Mouse (Mus musculus) forebrain, embryonic 13.5 days (tissue): ENCODE measurements at regions not wholly inside any gene's neighbourhood (a gene's known extent, or its start where the extent isn't known, plus 50 kb on each side); places are given as distances from the start of the nearest gene placed in this dataset.

Experiments used
- ATAC-seq: fragments of 200-750 bp; cut with Nextera tagmentation; 2 replicates; pipeline ENCODE4 v1.8.0; 2017
- H3K27ac ChIP-seq: fragments of 300-500 bp; sonication (generic); 2 replicates; pipeline ENCODE4 v1.5.1; 2015; ENCODE audit warnings: inconsistent platforms, mild to moderate bottlenecking, moderate library complexity
- H3K27me3 ChIP-seq: fragments of 300-500 bp; sonication (generic); 2 replicates; pipeline ENCODE4 v1.6.1; 2015; ENCODE audit warnings: mild to moderate bottlenecking, inconsistent platforms
- H3K36me3 ChIP-seq: fragments of 300-500 bp; sonication (generic); 2 replicates; pipeline ENCODE4 v1.6.1; 2015; ENCODE audit warnings: mild to moderate bottlenecking, inconsistent platforms; ENCODE audit not compliant: poor library complexity, severe bottlenecking
- H3K4me1 ChIP-seq: fragments of 300-500 bp; sonication (generic); 2 replicates; pipeline ENCODE4 v1.6.1; 2015; ENCODE audit warnings: inconsistent platforms
- H3K4me2 ChIP-seq: fragments of 300-500 bp; sonication (generic); 2 replicates; pipeline ENCODE4 v1.6.1; 2015; ENCODE audit warnings: inconsistent platforms, mild to moderate bottlenecking, moderate library complexity
- H3K4me3 ChIP-seq: fragments of 300-500 bp; sonication (generic); 2 replicates; pipeline ENCODE4 v1.5.1; 2015; ENCODE audit warnings: mild to moderate bottlenecking, inconsistent platforms
- H3K9ac ChIP-seq: fragments of 300-500 bp; sonication (generic); 2 replicates; pipeline ENCODE4 v1.6.1; 2015; ENCODE audit warnings: mild to moderate bottlenecking, inconsistent platforms
- H3K9me3 ChIP-seq: fragments of 300-500 bp; sonication (generic); replicated peaks from 2 replicates; pipeline ENCODE4 v1.6.1; 2016; ENCODE audit warnings: inconsistent platforms
- WGBS: fragments of 180-500 bp; shearing (Covaris S2); methylation state at CpG from one replicate; pipeline ENCODE4 v1.1.7; 2015; 5-methylcytosine and 5-hydroxymethylcytosine counted together

DNA sequence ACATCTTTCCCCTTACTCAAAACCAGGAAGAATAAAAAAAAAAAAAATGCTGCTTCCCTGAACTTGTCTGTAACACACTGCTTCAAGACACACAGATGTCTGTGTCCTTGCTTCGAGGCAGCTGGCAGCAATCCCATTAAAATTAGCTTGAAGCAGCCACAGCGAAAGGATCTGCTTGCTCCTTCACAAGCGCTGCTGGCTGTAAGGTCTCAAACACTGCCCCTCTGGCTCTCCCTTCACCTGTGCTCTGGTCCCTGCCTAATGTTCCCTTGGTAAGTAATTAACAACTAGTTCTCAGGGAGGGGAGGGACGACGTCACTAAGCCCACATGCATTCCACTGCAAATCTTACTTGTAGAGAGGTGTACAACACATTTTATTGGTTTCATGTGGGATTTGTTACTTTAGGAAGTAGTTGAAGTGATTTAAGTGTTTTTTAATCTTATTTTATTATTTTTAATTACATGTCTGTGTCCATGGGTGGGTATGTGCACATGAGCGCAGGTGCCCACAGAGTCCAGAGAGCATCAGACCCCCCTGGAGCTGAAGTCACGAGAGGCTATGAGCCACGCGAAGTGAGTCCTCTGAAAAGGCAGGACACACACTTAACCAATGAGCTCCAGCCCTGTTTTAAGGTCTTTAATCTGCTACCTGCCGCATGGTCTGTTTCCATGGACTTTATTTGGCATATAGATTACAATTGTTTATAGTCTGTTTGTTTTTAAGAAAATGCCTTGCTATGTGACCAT lies 61.1 kb upstream of the Cers6 start:
- 60% methylated on average over 10 of the region's 10 CpGs for whole genome bisulfite sequencing
- Histone ChIP-seq H3K4me1 (peaks cover 14% of the 10 kb centered on the region), H3K27ac (peak overlapping the region; percentile 25; the same call in 1 of the 2 replicates), H3K36me3 (no peaks in the 10 kb centered on the region), H3K9me3 (no peaks in the 10 kb centered on the region), H3K9ac (no peak overlapping the region), H3K4me3 (no peak overlapping the region), H3K27me3 (no peaks in the 10 kb centered on the region), H3K4me2 (no peak overlapping the region)
- peak; percentile 57 for ATAC-seq

DNA sequence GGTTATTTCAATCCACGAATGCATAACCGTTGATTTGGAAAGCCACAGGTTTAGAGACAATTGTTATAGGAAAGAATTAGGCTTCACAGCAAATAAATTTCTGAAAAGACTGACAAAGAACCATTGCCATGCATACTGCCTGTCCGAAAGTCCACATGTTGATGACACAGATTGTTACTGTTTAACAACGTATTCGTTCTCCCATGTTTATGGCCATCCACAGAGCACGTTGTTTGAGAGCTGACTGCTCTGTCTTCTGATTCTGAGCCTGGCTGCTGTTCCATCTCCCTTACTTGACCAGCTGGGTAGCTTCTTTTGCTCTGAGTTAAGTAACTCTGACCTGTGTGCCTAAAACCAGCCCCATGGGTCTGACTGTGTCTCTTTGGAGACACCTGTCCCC lies 57.1 kb upstream of the Cers6 start:
- Histone ChIP-seq H3K4me2 (no peak overlapping the region), H3K4me1 (peaks cover 31% of the 10 kb centered on the region), H3K27ac (no peak overlapping the region), H3K9ac (no peak overlapping the region), H3K27me3 (no peaks in the 10 kb centered on the region), H3K9me3 (no peaks in the 10 kb centered on the region), H3K36me3 (no peaks in the 10 kb centered on the region), H3K4me3 (no peak overlapping the region)
- whole genome bisulfite sequencing: 89% methylated on average over 6 of the region's 6 CpGs
- no peak for ATAC-seq

DNA sequence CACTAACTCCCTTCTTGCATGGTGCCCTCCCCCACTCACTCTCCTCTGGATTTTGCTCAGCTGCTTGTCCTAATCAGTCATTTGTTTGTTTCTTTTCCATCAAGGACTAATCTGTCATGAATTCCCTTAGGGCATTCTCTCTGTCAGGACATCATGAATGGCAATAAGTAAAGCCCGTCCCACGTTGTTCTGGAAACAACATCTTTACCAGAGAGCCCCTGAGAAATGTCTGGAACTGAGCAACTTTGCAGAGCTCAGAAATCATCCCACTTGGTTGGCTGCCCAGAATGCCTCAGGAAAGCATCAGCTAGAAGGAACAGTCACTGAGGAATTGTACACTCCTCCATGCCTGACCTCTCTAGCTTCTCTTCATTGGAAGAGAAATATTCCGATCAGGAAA lies 55.4 kb upstream of the Cers6 start:
- Histone ChIP-seq H3K36me3 (no peaks in the 10 kb centered on the region), H3K27ac (peak overlapping the region; percentile 74), H3K9ac (no peak overlapping the region), H3K4me3 (no peak overlapping the region), H3K4me1 (peaks cover 22% of the 10 kb centered on the region), H3K9me3 (no peaks in the 10 kb centered on the region), H3K4me2 (peak overlapping the region; percentile 41), H3K27me3 (no peaks in the 10 kb centered on the region)
- 29% methylated on average over 3 of the region's 3 CpGs for WGBS
- peak; percentile 83 for ATAC-seq

DNA sequence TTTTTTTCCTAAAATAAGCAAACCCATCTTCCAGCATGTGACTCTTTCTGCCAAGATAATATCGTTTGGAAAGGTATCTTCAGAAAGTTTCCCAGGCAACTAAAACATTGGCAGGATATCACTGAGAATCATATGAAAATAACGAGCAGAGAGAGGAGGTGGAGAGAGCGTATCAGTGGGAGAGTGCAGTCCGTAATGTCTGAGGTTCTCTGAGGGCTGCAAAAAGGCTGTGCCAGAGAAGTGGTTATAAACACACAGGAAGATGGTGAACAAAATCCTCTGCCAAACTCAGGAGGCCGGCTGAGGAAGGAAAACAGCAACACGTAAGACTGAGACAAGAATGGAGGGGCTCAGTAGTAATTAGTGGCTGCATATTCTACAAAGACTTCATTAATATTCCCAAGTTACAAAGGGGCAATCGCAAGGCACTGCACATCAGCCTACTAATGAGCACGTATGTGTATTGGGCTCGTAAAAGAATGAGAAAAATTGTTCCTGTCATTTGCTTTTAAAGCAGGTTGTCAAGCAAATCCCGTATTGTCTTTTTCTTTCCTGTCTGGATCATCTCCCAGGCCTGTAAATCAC lies 54.8 kb upstream of the Cers6 start:
- no peaks in the 10 kb centered on the region for H3K36me3 ChIP-seq
- 0 out of 2 replicates have a peak overlapping the region, but pooled peaks have one; percentile 4 for H3K4me3 ChIP-seq
- peak overlapping the region; percentile 41 for H3K4me2 ChIP-seq
- H3K4me1 ChIP-seq: peaks cover 22% of the 10 kb centered on the region
- H3K27ac ChIP-seq: peak overlapping the region; percentile 74
- no peaks in the 10 kb centered on the region for H3K9me3 ChIP-seq
- no peaks in the 10 kb centered on the region for H3K27me3 ChIP-seq
- 16% methylated on average over 10 of the region's 10 CpGs for WGBS
- 0 out of 2 replicates have a peak overlapping the region, but pooled peaks have one; percentile 12 for H3K9ac ChIP-seq
- ATAC-seq: peak; percentile 93
